In genomic region chr7:90129732-90130392, GRCm38 (mm10) we compare ENCODE assay signal across 8 mouse cellular contexts. TPM values are rescaled to one million over a fixed set of nuclear protein-coding genes. Genes with fewer than 3 reads are reported as not detected.
A peak's percentile ranks its signal among the peaks of the same experiment; 100 is the strongest.
DNase-seq lines count a peak whose midpoint lies in the region; ATAC-seq and TF ChIP-seq lines count a peak whose summit lies in the region.

TSS of gene Picalm (plus strand) at chr7:90130213.

- no peaks in the 10 kb centered on the region for H3K27me3 ChIP-seq in hindbrain, embryonic 10.5 days (ENCODE audit: insufficient read depth, poor library complexity, severe bottlenecking)
- no peaks in the 10 kb centered on the region for H3K27me3 ChIP-seq in lung, postnatal 0 days (replicated peaks; ENCODE audit: insufficient read depth, low read length)

- H3K27ac ChIP-seq in hindbrain, embryonic 10.5 days, result peak within 1 kb of the TSS; percentile 99
- peak within 1 kb of the TSS; percentile 98 for H3K27ac ChIP-seq in lung, postnatal 0 days (ENCODE audit: low read length)

- 1% methylated on average over 65 of the region's 72 CpGs for WGBS in hindbrain, embryonic 10.5 days
- WGBS in lung, postnatal 0 days, result 0% methylated on average over 23 of the region's 72 CpGs

- peak within 1 kb of the TSS; percentile 99 for H3K9ac ChIP-seq in lung, postnatal 0 days (replicated peaks; ENCODE audit: low read depth)

- H3K4me3 ChIP-seq in hindbrain, embryonic 10.5 days, result peak within 1 kb of the TSS; percentile 94
- peak within 1 kb of the TSS; percentile 99 for H3K4me3 ChIP-seq in lung, postnatal 0 days (ENCODE audit: low read depth, low read length)

- peak; percentile 91 for ATAC-seq in frontal cortex, adult (ENCODE audit: low TSS enrichment)
- ATAC-seq in lung, postnatal 0 days, result peak; percentile 91

- TF ChIP-seq EP300 in lung, postnatal 0 days (IDR thresholded peaks at IDR 0.05), result peak; percentile 24

- H3K4me1 ChIP-seq in hindbrain, embryonic 10.5 days (replicated peaks), result peaks cover 21% of the 10 kb centered on the region
- H3K4me1 ChIP-seq in lung, postnatal 0 days (ENCODE audit: insufficient read depth, low read depth, low read length), result no peaks in the 10 kb centered on the region; the same call in 1 of the 2 replicates

- H3K9me3 ChIP-seq in hindbrain, embryonic 10.5 days, result no peaks in the 10 kb centered on the region
- H3K9me3 ChIP-seq in lung, postnatal 0 days (ENCODE audit: low read length), result no peaks in the 10 kb centered on the region

- no peaks in the 10 kb centered on the region for H3K36me3 ChIP-seq in hindbrain, embryonic 10.5 days
- H3K36me3 ChIP-seq in lung, postnatal 0 days (ENCODE audit: insufficient read depth, low read length), result no peaks in the 10 kb centered on the region

- DNase-seq in MEL-GATA-1-ER (ENCODE audit: extremely low read depth, low read depth), result peak; percentile 68
- peak; percentile 96 for DNase-seq in cerebellum, adult 8-10 months
- DNase-seq in hindbrain, embryonic 10.5 days (ENCODE audit: low spot score), result peak; percentile 97
- peak; percentile 97 for DNase-seq in layer of hippocampus, adult 9-11 months
- peak; percentile 99 for DNase-seq in lung, postnatal 0 days (ENCODE audit: low spot score)
- peak; percentile 97 for DNase-seq in ovary, postnatal 14 days (ENCODE audit: low spot score)
- DNase-seq in thymus, postnatal 14 days, result peak; percentile 100

- H3K4me2 ChIP-seq in lung, postnatal 0 days (replicated peaks; ENCODE audit: low read depth, low read length), result peak within 1 kb of the TSS; percentile 62

- TF ChIP-seq CTCF in lung, postnatal 0 days (IDR thresholded peaks at IDR 0.05), result no peak

RNA-seq across cellular contexts. Expression of gene Picalm, which starts in this region (rescaled TPM):
- polyA plus RNA-seq in hindbrain, embryonic 10.5 days (2016; fragmentation: Nextera tagmentation; extraction: Ambion mirVana), result 26.3 and 28.8 TPM in 2 replicates
- 52.0 and 56.3 TPM in 2 replicates for polyA plus RNA-seq in lung, postnatal 0 days (2015; fragmentation: Nextera tagmentation; extraction: Ambion mirVana)

Comparison
In these comparisons a context has a peak if more than half of its experiments do, and no peak if none do; other contexts are left out.
1. Peak in every context shown above with its lines: DNase-seq, ATAC-seq, H3K4me3 ChIP-seq and H3K27ac ChIP-seq.